Mouse (Mus musculus) thymus, postnatal 25 days (tissue): ENCODE data around the gene Ascl1.

Experiments
- DNase-seq: peaks from one replicate; pipeline ENCODE4 v3.0.0; 2022

Gene Ascl1

DNA sequence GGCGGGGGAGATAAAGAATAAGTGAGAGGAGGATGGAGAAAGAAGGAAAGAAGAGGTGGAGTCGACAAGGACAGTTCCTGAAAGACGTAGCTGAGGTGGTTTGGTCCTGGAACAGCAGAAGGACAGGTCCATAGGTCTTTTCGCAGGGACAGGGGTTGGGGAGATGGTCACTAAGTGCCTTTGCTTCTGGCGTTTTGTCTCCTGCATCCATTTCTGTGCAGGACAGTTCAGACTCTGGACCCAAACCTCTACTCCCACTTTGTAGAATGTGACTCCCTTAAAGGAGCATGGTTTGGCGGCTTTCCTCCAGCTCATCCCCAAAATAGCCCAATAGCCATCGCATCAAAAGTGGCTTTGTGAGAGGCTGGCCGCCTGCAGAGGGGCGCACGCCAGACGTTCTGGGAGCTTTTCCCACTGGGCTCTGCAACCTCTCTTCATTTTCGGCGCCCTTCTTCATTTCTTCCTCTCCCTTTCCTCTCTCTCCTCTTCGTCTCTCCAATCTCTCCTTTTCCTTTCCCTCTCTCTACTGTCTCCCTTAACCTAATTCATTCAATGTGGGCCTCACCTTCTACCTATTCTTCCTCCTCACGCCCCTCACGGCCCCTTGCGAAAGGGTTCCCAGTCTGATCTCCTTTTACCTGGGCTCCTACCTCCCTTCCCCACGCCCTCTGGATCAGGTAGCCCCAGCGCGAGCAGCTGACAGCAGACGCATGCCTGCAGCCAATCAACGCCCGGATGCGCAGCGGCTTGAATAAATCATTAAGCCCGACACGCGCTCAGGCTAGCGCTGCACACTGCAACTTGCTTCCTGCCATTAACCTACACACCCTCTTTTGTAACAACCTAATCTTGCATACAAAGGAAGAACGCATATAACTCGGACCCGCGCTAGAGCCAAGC is 7.5 kb downstream of the Ascl1 start:
- no peak for DNase-seq

DNA sequence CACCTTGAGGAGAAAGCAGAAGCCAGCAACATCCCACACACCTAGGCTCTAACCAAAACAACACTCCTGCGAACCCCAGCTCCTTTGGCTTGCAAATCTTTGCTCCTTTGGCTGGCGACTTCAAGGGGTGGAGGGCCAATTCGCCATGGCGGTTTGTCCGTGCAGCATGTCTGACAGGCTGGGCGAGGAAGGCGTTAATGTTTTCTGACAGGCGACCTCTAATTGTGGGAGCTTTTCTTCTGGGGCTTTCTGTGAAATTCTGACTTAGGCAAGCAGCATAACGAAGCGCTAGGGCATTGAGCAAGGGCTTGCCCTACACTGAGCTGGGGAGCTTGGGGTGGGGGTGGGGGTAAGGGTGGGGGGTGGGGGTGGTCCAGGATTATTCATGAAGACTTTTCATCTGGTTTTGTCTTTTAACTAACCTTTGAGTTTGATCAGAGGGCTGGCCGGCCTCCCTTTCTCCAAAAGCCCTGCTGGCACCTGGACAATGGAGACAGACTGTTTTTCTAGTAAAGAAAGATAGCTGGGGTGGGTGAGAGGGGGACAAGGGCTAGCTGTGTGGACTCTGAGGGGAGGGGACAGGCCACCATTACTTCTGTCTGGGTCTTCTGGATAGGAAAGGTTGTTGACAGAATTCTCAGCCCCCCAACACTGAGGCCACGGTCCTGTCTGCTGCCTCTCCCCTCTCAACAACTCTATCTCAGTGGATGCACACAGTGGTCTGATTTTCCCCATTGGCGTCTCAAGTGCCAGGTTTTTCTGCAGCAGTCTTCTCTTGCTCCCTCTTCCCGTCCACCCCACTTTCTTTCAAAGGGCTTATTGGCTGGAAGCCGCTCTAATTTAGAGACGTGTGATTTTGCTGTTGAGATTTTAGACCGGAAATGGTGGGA is 8.4 kb downstream of the Ascl1 start:
- DNase-seq = no peak

DNA sequence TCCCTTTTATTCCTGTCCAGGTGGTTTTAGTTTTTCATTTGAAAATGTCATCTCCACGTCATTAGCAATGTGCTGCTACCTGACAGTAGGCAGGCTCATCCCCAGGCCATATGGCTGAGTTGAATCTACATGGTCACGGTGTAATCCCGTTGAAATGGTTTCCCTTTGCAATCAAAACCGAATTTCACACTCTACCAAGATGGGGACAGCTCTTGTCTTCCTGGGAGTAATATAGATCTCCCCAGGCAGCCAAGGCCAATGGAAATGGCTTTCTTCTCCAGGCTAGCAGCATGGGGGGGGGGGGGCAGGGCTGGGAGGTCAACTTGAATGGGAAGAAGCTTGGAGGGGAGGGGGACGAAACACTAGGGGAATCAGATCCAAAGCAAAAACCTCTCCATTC is 15.6 kb downstream of the Ascl1 start:
- DNase-seq = no peak

DNA sequence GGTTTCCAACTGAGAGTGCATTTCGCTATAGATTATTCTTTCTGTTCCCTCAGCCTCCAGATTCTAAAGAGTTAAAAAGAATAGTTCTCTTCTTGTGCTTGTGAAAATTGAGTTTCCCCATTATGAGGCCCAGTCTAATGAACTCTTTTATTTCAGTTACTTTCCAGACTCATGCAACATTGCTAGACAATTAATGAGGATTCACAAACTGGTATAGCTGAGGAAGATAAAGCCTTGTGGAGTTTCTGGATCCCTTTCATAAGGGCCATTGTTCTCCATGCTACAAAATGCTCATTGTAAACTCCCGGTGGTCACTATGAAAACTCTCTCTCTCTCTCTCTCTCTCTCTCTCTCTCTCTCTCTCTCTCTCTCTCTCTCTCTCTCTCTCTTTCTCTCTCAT is 18.5 kb downstream of the Ascl1 start:
- DNase-seq = no peak

DNA sequence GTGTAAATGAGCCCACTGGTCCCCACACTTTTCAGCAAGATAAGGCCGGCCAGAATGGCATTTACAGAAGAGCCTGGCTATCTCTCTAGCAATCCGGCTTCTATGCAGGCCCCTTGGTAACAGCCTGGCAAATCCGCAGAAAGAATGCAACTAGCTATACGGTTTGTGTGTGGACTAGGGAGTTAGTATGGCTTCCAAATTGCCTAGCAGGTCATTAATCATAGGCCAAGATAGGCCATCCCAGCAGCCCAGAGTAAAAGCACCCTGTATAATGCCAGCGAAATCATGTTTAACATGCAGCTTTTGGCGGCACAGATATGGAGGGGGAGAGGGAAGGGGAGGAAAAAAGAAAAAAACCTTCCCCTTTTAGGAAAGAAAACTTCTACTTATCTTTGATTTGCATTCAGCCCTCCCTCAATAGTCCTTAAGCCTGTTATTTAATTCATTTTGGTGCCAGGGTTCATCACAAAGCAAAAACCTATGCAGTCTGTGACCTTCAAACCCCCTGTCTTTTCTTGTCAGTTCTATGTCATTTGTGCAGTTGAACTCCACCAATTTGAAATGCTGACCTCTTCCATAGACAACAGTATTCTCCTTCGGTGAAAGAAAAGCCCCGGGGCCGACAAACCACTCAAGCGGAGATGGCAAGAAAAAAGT is 19.9 kb downstream of the Ascl1 start:
- no peak for DNase-seq

DNA sequence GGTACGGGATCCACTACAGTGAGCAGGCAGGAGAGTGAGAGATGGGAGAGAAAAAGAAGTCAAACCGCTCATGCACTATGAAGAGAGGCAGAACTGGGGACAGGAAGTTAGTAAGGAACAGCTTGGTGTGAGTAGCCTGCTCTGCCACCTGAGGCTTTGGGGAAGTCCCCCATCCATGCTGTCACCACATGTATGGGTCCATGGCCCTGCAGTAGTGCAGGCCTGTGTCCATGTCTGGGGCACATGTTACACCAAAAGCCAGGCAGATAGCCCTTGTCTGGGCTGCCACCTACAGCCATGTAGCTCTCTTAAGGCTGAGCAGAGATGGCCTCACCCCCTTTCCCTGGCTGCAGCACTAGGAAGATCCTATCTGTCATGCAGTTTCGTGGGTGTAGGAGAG is 42.7 kb downstream of the Ascl1 start:
- DNase-seq = no peak

DNA sequence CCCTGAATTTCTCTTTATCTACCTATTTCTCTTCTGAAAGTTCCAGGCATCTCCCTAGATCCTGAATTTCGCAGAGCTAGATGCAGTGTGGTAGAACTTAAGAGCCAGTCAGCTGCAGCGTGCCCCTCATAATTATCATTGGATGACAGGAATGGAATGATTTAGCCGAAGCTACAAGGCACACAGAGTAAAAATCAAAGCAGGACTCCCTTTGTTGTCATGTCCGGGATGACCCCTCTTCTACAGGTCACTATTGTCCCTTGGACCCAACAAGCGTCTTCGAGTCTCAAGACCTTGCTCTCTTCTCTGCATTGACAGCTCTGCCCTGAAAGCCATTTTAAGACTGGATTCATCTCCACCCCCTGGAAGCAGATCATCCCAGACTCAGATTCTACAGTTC is 44.1 kb downstream of the Ascl1 start:
- no peak for DNase-seq

DNA sequence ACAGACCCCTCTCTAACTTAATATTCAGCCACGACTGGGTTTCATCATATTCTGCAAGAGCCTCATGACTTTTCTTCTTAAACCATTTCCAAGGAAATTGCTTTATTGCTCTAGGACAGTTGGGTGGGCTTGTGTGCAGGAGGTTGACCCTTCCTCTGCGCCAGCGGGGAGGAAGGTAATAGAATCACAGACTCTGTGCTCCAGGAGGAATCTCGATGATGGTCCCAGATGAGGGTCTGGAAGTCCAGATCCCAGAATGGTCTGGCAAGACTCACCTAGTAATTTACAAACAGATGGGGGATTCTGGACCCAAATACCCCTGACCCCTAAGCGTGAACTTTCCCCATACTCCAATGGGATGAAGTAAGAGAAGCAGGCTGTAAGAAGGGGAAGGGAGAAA is 45.2 kb downstream of the Ascl1 start:
- DNase-seq = no peak

DNA sequence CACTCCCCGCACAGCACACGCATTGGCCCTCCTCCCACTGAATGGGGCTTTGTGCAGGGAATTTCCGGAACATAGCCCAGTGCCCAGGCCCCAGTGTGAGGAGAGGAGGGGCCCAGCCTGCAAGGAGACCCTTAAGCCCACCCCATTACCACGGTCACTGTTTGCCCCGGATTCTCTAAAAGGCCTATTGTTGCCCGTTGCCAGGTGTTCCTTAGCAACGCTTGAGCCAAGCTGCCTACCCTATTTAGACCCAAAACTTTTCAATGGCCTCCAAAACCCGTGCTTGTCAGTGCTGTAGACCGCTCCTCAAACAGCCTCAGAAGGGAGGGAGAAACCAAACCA is 45.7 kb downstream of the Ascl1 start:
- no peak for DNase-seq

DNA sequence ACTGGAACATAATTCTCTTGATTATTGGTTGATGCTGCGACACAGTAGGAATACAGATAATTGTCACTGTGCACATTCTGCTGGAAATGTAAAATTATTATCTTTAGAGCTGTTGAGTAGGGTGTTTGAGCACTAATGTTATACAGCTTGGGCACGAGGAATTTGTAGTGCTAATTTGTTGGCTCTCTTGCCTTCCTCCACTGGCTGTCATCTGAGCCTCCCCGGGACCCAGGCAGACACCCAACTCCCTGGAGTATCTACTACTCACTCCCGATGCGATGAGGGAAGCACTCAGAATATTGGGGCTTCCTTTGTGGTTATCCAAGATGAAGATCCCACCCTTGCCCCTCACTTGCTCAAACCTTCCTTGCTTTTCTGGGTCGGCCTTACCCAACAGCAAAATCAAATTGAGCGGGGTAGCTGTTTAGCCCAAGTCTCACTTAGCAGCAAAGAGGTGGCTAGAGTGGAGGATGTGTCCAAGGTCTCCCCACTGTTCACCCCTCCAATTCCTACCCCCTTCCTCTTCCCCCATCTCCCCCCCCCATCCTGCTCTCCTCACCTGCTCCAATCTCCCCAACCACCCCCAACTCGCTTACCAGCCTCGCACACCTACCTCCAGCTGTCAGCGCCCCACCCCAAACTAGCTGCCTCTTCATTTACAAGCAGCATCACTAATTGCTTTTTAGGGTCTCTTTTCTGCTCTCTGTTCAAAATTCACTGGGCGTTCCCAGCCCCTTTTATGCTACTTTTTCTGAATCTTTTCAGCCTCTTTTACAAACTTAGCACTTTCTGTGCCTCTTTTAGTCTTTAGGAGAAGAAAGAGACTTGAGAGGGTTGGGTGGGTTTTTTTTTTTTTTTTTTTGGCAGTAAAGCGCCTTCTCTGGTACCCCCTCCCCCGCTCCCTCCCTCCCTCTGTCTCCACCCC is 46.4 kb downstream of the Ascl1 start:
- DNase-seq = no peak

DNA sequence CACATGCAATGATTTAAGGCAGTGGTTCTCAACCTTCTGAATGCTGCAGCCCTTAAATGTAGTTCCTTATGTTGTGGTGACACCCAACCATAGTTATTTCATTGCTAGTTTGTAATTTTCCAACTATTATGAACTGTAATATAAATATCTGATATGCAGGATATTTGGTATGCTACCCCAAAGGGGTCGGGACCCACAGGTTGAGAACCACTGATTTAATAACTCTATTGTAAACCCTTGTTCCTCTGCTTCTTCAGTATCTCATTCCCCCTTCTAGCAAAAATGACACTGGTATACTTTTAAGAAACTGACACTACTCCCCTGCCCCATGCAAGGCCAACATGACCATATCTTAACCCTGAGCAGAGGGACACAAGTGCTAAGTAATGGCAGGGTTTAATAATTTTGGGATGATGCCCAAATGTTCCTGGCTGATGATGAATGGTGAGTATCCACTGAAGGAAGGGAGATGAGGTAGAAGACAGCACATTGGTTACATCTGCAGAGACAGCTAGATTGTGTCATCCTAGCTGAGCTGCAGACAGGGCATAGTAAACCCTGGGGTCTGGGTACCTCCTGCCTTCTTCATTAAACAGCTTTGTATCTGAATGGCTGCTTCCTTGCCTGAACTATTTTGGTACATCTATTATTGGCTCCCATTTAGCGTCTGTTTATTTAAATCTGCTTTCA is 47.2 kb downstream of the Ascl1 start:
- DNase-seq = no peak
